Mouse (Mus musculus) CH12.LX (cell line): ENCODE results near the gene Dusp27. TPM values are rescaled to one million over a fixed set of nuclear protein-coding genes. Genes with fewer than 3 reads are reported as not detected.

ENCODE experiments used
- DNase-seq: peaks from one replicate; pipeline ENCODE4 v3.0.0-alpha.2; 2013; ENCODE audit errors: extremely low read depth
- H3K27ac ChIP-seq: 2 replicates; pipeline ENCODE4 v1.5.1; 2012; ENCODE audit warnings: low read depth, mild to moderate bottlenecking, control low read depth, moderate library complexity; ENCODE audit not compliant: insufficient read depth
- H3K27me3 ChIP-seq: replicated peaks from 2 replicates; pipeline ENCODE3; 2012; ENCODE audit warnings: inconsistent platforms
- H3K36me3 ChIP-seq, 2 experiments: replicated peaks in 1 of 2; 2 replicates each; pipeline versions ENCODE3 to v1.6.1; 2012; ENCODE audit warnings: inconsistent platforms in 1 of 2, low read length in 1 of 2, mild to moderate bottlenecking in 1 of 2, mixed read lengths in 1 of 2, moderate library complexity in 1 of 2; ENCODE audit not compliant: control insufficient read depth in 1 of 2, insufficient read depth in 1 of 2
- H3K4me1 ChIP-seq, 2 experiments: 2 replicates each; pipeline ENCODE4 v1.6.1; 2012; ENCODE audit warnings: inconsistent platforms in 1 of 2, moderate library complexity in 1 of 2; ENCODE audit not compliant: insufficient read depth in 2 of 2, control insufficient read depth in 1 of 2
- H3K4me2 ChIP-seq: 2 replicates; pipeline ENCODE4 v1.6.1; 2012; ENCODE audit warnings: low read depth, mild to moderate bottlenecking, control low read depth; ENCODE audit not compliant: poor library complexity, insufficient read depth, severe bottlenecking
- H3K4me3 ChIP-seq, 3 experiments: fragments of 150-350 bp in 1 of 3; sonication (generic) in 1 of 3; replicated peaks in 1 of 3; 2 replicates each; pipeline versions ENCODE3 to v1.5.1; 2011 to 2012; ENCODE audit warnings: low read depth in 2 of 3, low read length in 2 of 3, mild to moderate bottlenecking in 2 of 3, moderate library complexity in 2 of 3, control low read depth in 1 of 3, improper control_type of control experiment in 1 of 3, inconsistent platforms in 1 of 3, mixed read lengths in 1 of 3; ENCODE audit not compliant: poor library complexity in 1 of 3
- H3K79me2 ChIP-seq: replicated peaks from 2 replicates; pipeline ENCODE4 v1.6.1; 2012; ENCODE audit warnings: mild to moderate bottlenecking, moderate library complexity; ENCODE audit not compliant: control insufficient read depth, poor library complexity, insufficient read depth, severe bottlenecking; ENCODE audit errors: extremely low read depth
- H3K9ac ChIP-seq: 2 replicates; pipeline ENCODE4 v1.6.1; 2012; ENCODE audit warnings: low read depth, mild to moderate bottlenecking, control low read depth, moderate library complexity; ENCODE audit not compliant: insufficient read depth
- H3K9me3 ChIP-seq: replicated peaks from 2 replicates; pipeline ENCODE3; 2012; ENCODE audit warnings: low read length, inconsistent platforms, mixed read lengths
- CHD1 ChIP-seq: IDR thresholded peaks from 2 replicates; pipeline ENCODE4 v1.6.1; 2012; ENCODE audit warnings: low read depth, low read length, improper control_type of control experiment, inconsistent platforms
- CHD2 ChIP-seq: IDR thresholded peaks from 2 replicates; pipeline ENCODE4 v1.6.1; 2011; ENCODE audit warnings: low read length, improper control_type of control experiment
- ELF1 ChIP-seq: IDR thresholded peaks from 2 replicates; pipeline ENCODE4 v1.6.1; 2014; ENCODE audit warnings: low read depth, mild to moderate bottlenecking, inconsistent platforms, low read length, improper control_type of control experiment
- EP300 ChIP-seq: IDR thresholded peaks from 2 replicates; pipeline ENCODE4 v1.6.1; 2011; ENCODE audit warnings: low read length, improper control_type of control experiment
- ETS1 ChIP-seq: conservative IDR thresholded peaks from 2 replicates; pipeline ENCODE4 v1.6.1; 2012; ENCODE audit warnings: low read depth, mild to moderate bottlenecking, inconsistent platforms, low read length, improper control_type of control experiment, moderate library complexity
- IRF4 ChIP-seq: IDR thresholded peaks from 2 replicates; pipeline ENCODE4 v1.6.1; 2014; ENCODE audit warnings: low read depth, mild to moderate bottlenecking, inconsistent platforms, low read length, improper control_type of control experiment
- KAT2A ChIP-seq: IDR thresholded peaks from 2 replicates; pipeline ENCODE4 v1.6.1; 2012; ENCODE audit warnings: low read length, improper control_type of control experiment, inconsistent platforms; ENCODE audit not compliant: insufficient replicate concordance
- MAFK ChIP-seq: IDR thresholded peaks from 2 replicates; pipeline ENCODE4 v1.6.1; 2011; ENCODE audit warnings: low read length, improper control_type of control experiment; ENCODE audit not compliant: insufficient replicate concordance
- MAX ChIP-seq: IDR thresholded peaks from 2 replicates; pipeline ENCODE4 v1.6.1; 2011; ENCODE audit warnings: low read length, improper control_type of control experiment
- POLR2A ChIP-seq: IDR thresholded peaks from 2 replicates; pipeline ENCODE4 v1.6.1; 2011; ENCODE audit warnings: low read depth, mild to moderate bottlenecking, improper control_type of control experiment, low read length
- RCOR1 ChIP-seq: conservative IDR thresholded peaks from 2 replicates; pipeline ENCODE4 v1.6.1; 2012; ENCODE audit warnings: low read depth, mild to moderate bottlenecking, inconsistent platforms, low read length, improper control_type of control experiment
- SMC3 ChIP-seq: IDR thresholded peaks from 2 replicates; pipeline ENCODE4 v1.6.1; 2011; ENCODE audit warnings: low read depth, low read length, improper control_type of control experiment
- TCF12 ChIP-seq: IDR thresholded peaks from 2 replicates; pipeline ENCODE4 v1.6.1; 2014; ENCODE audit warnings: low read depth, mild to moderate bottlenecking, inconsistent platforms, low read length, improper control_type of control experiment
- UBTF ChIP-seq: IDR thresholded peaks from 2 replicates; pipeline ENCODE4 v1.6.1; 2012; ENCODE audit warnings: low read depth, mild to moderate bottlenecking, inconsistent platforms, low read length, improper control_type of control experiment, moderate library complexity
- USF1 ChIP-seq: IDR thresholded peaks from 2 replicates; pipeline ENCODE4 v1.6.1; 2014; ENCODE audit warnings: low read depth, mild to moderate bottlenecking, inconsistent platforms, low read length, improper control_type of control experiment
- ZC3H11A ChIP-seq: IDR thresholded peaks from 2 replicates; pipeline ENCODE4 v1.6.1; 2012; ENCODE audit warnings: low read depth, mild to moderate bottlenecking, inconsistent platforms, low read length, improper control_type of control experiment
- ZKSCAN1 ChIP-seq: IDR thresholded peaks from 2 replicates; pipeline ENCODE4 v1.6.1; 2012; ENCODE audit warnings: low read depth, inconsistent platforms, low read length, improper control_type of control experiment, borderline replicate concordance
- ZMIZ1 ChIP-seq: IDR thresholded peaks from 2 replicates; pipeline ENCODE4 v1.6.1; 2012; ENCODE audit warnings: low read depth, mild to moderate bottlenecking, inconsistent platforms, low read length, improper control_type of control experiment
- ZNF384 ChIP-seq: IDR thresholded peaks from 2 replicates; pipeline ENCODE4 v1.6.1; 2012; ENCODE audit warnings: low read depth, low read length, improper control_type of control experiment, inconsistent platforms
- dilution Hi-C: fragments of 300-500 bp; cut with MboI; formaldehyde crosslinking; loops from 2 replicates; pipeline ENCODE4 v1.14.3; 2020; ENCODE audit warnings: low sequenced_read_pairs; ENCODE audit not compliant: extremely low pct_unique_long_range_greater_than_20kb, extremely low pct_ligation_motif_present
- in situ Hi-C: fragments of 300-500 bp; cut with MboI; formaldehyde crosslinking; loops from 3 replicates; pipeline ENCODE4 v1.14.3; 2019; ENCODE audit warnings: low sequenced_read_pairs, low pct_ligation_motif_present, low pct_unique_long_range_greater_than_20kb, mixed read lengths
- polyA plus RNA-seq: library from polyadenylated mRNA; unstranded; fragments of >175 nt; gene quantifications from 2 replicates; pipeline ENCODE4 v1.2.1, GENCODE M21; 2012; ENCODE audit warnings: low read depth; ENCODE audit not compliant: insufficient read length
- total RNA-seq, 2 experiments: library from RNA; depleted of rRNA; stranded (reverse); fragments of 300-350 nt in 1 of 2; fragments of >200 nt in 1 of 2; gene quantifications; 2 replicates each; pipeline ENCODE4 v1.2.3; 2012 to 2014

Dusp27 gene
- total and polyA plus RNA-seq, 3 experiments, result 0.06 TPM; not detected in 2

- no peak overlapping the region for H3K9ac ChIP-seq
- dilution Hi-C loops, result no loop called here
- TF ChIP-seq UBTF (no peak), TCF12 (peak; percentile 37; the same call in 1 of the 2 replicates), ZNF384 (no peak)
Observed at GRCm38 (mm10) chr1:166094462-166094861, 33.3 kb downstream of the Dusp27 start.

DNA sequence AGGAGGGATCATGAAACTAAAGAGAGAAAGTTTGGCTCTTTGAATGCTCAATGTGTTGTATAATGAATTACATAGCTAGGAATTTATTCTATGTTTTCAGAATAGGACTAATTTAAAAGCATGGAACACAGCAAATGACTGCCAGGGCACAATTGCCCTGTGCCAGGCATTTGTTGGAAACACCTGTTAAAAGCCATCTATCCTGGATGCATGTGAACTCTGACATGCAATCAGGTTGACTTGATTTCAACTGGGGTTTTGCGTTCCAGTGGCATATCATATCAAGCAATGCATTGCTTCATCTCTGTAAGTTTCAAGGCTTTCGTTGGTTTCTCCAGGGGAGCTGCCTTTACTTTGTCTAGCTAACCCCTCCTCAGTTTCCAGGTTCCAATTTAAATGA is 37.4 kb downstream of the Dusp27 start:
- no peaks in the 10 kb centered on the region for H3K27me3 ChIP-seq
- peaks cover 6 to 13% of the 10 kb centered on the region in 2 experiments; a peak in 3 of 4 replicates for H3K4me1 ChIP-seq
- in situ Hi-C loops, result no loop called here
- no peak for TF ChIP-seq POLR2A
- no peak for TF ChIP-seq CHD1
- no peak for TF ChIP-seq MAFK
- no peak for TF ChIP-seq IRF4
- no peak for TF ChIP-seq RCOR1
- TF ChIP-seq ZC3H11A, result no peak
- TF ChIP-seq SMC3, result no peak
- TF ChIP-seq ETS1, result no peak
- TF ChIP-seq ZMIZ1, result no peak
- TF ChIP-seq EP300, result no peak
- TF ChIP-seq ZKSCAN1, result no peak
- TF ChIP-seq USF1, result no peak
- no peak for TF ChIP-seq ELF1
- no peak for TF ChIP-seq CHD2
- no peak for TF ChIP-seq MAX
- no peak for TF ChIP-seq KAT2A
- dilution Hi-C loops, result no loop called here
- no peak overlapping the region for H3K4me2 ChIP-seq
- no peak overlapping the region for H3K9ac ChIP-seq
- H3K4me3 ChIP-seq, result no peak overlapping the region
- no peaks in the 10 kb centered on the region for H3K9me3 ChIP-seq
- H3K79me2 ChIP-seq, result no peaks in the 10 kb centered on the region
- no peaks in the 10 kb centered on the region for H3K36me3 ChIP-seq
- DNase-seq, result no peak
- no peak overlapping the region for H3K27ac ChIP-seq

More at GRCm38 (mm10) chr1:166094462-166094861, 33.3 kb downstream of the Dusp27 start:
- in situ Hi-C loops, result no loop called here
- no peaks in the 10 kb centered on the region for H3K36me3 ChIP-seq
- no peak for DNase-seq
- no peaks in the 10 kb centered on the region for H3K9me3 ChIP-seq
- H3K4me2 ChIP-seq, result no peak overlapping the region
- H3K4me3 ChIP-seq, result no peak overlapping the region
- H3K27me3 ChIP-seq, result peaks cover 2% of the 10 kb centered on the region
- H3K79me2 ChIP-seq, result no peaks in the 10 kb centered on the region
- peaks cover 6 to 14% of the 10 kb centered on the region in 2 experiments; a peak in 3 of 4 replicates for H3K4me1 ChIP-seq
- no peak overlapping the region for H3K27ac ChIP-seq
